Mouse (Mus musculus) liver, embryonic 14.5 days (tissue): Measurements from ENCODE around the gene Dlat.

Experiments
- CTCF ChIP-seq: IDR thresholded peaks from 2 replicates; pipeline ENCODE4 v1.5.1; 2016; ENCODE audit warnings: antibody characterized with exemption, low read depth, control low read depth
- EP300 ChIP-seq: IDR thresholded peaks from 2 replicates; pipeline ENCODE4 v1.6.1; 2016; ENCODE audit warnings: antibody characterized with exemption, low read depth

DNA sequence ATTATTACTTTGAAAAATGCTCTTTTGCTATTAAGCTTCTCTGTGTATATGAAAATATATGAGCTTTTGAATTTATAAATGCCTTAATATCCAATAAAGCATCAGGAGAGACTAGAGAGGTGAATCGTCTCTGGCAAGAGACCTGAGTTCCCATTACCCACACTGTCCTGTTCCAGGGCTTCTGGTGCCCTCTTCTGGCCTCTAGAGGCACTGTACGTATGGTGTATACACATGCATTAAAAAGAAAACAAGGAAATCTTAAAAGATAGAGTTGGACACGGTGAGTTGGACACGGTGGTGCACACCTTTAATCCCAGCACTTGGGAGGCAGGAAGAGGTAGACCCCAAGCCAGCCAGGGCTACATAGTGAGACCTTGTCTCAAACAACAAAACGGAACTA, 11.1 kb upstream of the Dlat start:
- TF ChIP-seq EP300 (no peak), CTCF (peak; percentile 82)
